Mouse (Mus musculus) retina, postnatal 1 day (tissue): Measurements from ENCODE around the gene Pan3.
A peak's percentile ranks its signal among the peaks of the same experiment; 100 is the strongest.

Experiments
- DNase-seq: peaks from one replicate; pipeline ENCODE4 v3.0.0-alpha.2; 2012

Gene Pan3

DNA sequence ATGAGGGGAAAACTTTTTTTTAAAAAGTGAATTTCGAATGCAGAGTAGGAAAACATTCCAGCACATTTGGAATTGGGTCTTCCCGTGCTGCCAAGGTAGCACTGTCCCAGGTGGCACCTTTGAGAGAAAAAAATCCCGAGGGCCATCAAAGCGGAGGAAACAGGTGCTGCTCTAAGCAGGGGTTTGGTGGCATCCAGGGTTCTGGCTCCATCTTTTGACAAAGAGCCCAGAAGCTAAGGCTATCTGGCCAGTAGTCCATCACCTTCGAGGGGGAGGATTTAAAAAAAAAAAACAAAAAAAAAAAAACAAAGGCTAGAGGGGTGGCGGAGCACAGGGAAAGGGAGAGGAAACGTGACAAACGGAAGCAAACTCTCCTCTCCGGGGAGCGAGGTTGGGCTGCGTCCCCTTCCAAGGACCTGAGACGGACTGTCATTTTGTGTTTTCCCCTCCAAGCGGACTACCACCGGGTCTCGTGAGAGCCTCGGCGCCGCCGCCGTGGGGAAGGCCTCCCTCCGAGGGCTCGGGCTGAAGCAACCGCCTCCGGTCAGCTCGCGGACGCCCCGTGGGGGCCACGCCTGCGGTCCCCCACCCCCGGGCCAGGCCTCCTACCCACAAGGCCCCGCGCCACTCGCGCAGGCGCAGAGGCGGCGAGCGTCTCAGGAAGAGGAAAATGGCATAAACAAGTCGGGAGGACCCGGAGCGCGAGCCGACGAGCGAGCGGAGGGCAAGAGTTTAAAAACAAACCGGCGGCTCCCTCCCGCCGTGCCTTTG lies at the start of gene Pan3:
TSS of gene Pan3 (plus strand) at position 627 of the 771 bp plus-strand sequence.
- peak; percentile 96 for DNase-seq

DNA sequence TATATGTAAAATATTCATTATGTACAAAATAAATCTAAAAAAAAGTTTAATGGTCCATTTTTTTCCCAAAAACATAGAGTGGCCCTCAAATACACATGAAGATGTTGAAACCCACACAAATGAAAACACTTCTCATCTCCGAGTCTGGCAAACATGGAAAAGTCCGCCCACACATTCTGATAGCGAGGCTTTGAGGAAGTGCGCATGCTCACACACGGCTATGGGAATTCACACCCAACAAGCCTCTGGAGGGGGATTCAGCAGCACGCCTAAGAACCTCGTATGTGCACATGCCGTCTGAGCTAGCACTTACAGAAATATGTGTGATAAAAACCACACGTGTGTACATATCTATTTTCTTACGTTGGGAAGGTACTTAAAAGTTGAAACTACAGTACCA lies 48.6 kb upstream of the Pan3 start:
- no peak for DNase-seq

DNA sequence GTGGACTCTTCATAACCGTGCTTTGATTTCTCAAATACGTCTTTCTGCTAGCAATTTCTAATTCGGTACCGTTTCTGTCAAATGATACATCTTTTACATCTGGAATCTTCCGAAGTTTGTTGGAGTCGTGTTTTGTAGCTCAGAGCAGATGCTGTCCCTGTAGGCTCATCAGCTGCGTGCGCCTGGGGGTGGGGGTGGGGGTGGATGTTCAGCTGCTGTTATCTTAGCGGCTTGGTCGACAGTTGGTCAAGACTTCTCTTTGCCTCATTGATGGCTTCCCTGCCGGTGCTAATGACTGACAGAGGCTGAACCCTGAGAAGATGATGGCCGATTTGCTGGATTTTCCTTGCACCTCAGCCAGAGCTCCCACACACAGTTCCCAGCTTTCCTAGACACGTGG lies 43.1 kb upstream of the Pan3 start:
- DNase-seq: no peak

DNA sequence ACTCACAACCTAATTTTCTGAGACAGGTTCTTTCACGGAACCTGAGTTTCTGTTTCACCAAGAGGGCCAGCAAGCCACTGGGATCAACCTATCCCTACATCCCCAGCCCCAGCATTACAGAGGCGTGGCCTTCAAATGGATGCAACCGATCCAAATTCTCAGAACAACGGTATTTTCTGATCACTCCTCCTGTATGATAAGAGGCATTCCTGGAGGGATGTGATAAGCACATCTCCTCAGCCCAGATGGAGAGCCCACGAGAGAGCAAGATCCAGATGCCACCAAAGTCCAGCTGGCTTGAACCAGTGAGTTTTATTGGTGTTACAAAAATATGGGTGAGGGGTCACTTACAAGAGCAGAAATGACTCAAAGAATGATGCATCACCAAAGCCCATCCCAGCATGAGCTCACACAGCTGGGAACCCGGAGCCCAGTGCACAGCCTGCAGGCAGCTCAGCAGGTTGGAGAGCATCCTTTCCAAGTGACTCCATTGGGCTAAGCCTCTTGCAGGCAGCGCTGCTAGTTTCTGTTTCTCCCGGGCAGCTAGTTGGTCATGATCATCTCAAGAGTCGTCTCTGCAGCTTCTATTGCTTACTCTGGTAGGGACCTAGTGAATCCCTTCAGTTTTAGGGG lies 41.5 kb upstream of the Pan3 start:
- no peak for DNase-seq

DNA sequence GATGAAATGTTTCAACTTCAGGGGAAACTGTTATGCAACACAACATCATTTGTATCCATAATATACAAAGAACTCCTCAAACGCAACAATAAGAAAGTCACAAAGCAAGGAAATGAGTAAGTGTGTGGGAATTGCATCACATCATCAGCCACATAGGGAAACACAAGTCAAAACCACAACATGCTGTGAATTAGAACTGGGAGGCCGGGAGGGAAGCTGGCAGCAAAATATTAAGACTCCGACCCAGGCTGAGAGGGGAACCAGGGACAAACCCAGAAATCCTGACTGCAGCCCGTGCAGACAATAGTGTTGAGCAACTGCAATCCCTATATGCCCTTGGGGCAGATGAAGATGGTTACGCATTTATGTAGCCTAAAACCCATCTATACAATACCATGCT lies 40.9 kb upstream of the Pan3 start:
- no peak for DNase-seq

DNA sequence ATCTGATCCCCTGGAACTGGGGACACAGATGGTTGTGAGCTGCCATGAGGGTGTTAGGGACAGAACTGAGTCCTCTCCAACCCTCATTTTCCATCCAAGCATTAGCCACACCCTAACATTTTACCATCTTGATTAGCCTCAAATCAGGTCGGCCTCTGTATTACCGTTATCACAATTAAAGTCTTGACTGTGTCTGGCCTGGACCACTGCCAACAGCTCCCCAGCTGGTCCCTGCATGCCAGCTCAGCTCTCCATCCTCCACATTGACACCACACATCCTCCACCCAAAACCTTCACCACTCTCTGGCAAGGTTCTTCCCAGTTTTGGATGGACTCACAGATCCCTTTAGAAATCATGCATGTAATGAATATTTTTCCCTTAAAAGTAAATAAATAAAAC lies 39.2 kb upstream of the Pan3 start:
- peak; percentile 35 for DNase-seq

DNA sequence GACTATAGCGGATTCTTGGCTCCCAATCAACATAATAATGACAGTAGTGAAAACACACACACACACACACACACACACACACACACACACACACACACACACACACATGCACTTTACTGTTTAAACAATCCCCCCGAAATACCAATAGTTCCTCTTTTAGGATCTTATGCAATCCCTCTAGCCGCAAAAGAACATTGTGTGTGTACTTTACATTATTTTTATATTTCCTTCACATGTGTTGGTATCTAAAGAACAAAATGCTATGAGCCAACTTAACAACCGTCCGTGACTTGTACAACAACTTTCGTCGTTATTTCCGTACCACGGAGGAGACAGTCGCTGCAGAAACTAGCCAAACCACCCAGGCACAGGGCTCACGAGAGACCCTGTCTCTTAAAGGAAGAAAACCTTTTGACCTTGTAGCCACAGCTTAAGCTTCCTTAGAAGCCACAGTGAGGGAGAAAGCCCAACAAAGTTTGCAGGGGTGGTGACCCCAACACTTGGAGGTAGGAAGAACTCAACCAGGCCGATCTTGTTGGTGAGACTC lies 37.2 kb upstream of the Pan3 start:
- DNase-seq: no peak

DNA sequence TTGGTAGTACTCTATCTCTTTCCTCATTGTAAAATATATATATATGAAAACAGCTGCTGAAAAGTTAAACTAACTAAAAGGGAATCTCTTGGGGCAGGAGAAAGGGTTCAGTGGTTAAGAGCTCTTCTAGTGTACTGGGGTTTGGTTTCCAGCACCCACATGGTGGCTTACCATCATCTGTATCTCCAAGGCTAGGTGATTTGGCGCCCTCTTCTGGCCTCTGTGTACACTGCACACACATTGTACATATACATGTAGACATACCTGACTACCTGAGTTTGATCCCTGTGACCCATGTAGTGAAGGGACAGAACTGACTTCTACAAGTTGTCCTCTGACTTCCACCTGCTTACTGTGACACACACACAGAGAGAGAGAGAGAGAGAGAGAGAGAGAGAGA lies 34.9 kb upstream of the Pan3 start:
- no peak for DNase-seq

DNA sequence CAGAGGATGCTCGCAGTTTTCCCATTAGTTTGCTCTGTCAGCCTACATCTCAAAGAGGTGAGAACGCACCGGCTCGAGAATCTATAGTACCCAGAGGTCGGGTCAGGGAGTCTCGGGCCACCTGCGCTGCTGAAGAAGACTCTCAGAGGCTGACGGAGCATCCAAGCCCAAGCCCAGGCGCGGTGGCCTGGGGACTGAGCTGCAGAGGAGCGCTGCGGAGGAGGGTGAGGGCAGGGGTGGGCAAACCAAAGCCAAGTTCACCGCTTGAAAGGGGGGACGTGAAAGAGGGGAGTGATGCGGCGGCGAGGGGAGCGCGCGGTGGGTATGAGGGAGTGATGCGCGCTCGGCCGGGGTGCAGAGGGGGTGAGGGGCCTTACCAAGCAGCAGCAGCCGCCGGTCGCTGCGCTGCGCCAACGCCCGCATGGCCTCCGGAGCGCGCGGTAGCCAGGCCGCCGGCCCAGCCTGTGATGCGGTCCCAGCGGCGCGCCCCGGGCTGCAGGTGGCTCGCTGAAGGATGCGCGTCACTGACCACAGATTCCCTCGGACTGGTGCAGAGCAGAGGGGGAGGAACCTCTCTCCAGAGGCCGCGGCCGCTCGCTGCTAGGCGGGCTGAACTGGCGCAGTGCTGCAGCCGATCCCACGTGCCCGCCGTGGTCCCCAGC lies 30.0 kb upstream of the Pan3 start, which contains the start of gene Flt3:
TSS of gene Flt3 (minus strand) at position 647 of the 662 bp plus-strand sequence.
- peak; percentile 75 for DNase-seq

DNA sequence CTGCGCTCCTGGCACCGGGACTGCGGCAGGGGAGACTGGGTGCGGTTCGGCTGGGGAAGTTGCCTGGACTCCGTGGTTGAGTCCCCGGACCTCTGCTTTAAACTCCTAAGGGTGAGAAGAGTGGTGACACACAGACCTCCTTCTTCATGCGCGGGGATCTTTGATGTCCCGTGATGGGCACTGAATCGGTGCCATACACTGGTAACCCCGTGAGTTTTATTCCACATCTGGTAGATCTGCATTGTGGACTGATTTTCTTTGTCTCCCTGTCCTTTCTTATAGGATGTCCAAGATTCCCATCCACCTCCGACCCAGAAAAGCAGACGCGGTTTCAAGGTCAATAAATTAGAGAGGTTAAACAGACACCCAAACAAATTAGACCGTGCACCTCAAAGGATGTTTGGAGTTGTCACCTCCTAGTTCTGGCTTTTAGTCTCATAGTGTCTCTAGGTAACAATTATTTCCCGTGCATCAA lies 29.4 kb upstream of the Pan3 start:
- no peak for DNase-seq

DNA sequence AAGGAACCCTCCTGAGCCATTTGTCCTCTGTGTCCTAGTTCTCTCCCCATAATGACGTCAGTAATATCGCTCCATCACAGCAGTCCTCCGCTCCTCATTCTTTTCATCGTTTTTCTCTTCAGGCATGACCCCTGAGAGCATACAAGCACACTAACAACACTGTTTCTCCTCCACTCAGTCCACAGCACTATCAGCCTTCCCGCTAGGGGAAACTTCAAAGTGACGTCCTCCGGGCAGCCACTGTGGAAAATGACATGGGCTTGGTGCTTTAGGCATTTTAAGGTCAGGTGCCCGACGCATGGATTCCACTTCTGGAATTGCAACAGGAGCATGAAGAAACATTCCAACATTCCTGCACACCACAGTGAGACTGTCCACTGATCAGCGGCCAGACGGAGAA lies 28.9 kb upstream of the Pan3 start:
- peak; percentile 39 for DNase-seq

DNA sequence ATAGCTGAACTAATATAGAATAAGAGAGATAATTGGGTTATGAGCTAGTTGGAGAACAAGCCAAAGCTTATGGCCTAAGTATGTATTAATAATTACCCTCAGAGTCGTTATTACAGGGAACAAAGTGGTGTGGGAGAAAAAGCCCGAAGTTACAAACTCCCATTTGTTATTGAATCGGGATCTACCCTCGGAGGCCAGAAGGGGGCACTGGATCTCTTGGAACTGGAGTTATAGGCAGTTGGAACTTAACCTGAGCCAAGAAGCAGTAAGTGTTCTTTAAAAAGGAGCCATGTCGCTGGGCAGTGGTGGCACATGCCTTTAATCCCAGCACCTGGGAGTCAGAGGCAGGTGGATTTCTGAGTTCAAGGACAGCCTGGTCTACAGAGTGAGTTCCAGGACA lies 27.5 kb upstream of the Pan3 start:
- peak; percentile 69 for DNase-seq

DNA sequence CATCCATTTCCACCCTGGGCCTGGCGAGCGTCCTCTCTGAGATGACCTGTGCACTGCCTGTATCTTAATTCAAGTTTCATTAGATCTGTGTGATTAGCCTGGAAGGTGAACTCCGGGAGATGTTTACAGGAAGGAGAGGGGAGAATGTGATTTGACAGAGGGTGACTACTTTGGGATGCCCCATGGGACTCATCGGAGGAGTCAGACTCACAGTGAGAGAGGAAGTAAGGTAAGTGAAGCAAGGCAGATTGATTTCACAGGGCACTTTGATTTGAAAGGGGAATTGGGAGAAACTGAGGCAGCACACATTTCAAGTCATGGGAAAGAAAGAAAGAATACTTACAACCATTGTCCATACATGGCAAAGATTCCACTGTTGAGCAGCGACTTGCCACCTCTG lies 23.8 kb upstream of the Pan3 start:
- DNase-seq: no peak

DNA sequence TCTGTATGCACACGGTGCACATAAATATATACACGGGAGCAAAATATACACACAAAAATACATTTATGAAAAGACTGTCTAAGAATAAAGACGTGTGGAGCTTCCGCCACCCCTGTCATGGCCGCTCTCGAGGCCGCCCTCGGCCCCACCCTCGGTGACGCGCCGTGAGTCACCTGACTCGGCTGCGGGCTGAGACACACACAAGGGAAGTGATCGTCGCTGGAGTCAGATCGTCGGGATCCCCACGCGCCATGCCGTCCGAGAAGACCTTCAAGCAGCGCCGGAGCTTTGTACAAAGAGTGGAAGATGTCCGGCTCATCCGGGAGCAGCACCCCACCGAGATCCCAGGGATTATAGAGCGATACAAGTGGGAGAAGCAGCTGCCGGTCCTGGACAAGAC lies 21.2 kb upstream of the Pan3 start:
- DNase-seq: no peak

DNA sequence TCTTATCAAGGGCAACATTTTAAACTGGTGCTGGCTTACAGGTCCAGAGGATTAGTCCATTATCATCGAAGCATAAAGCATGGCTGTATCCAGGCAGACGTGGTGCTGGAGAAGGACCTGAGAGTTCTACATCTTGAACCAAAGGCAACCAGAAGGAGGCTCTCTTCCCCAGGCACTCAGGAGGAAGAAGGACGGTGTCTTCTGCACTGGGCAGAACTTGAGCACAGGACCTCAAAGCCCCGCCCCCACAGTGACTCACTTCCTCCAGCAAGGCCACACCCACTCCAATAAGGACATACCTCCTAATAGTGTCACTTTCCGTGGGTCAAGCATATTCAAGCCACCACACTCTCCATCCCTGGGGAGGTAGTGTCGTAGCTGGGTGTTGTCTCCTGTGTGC lies 19.4 kb upstream of the Pan3 start:
- DNase-seq: no peak

DNA sequence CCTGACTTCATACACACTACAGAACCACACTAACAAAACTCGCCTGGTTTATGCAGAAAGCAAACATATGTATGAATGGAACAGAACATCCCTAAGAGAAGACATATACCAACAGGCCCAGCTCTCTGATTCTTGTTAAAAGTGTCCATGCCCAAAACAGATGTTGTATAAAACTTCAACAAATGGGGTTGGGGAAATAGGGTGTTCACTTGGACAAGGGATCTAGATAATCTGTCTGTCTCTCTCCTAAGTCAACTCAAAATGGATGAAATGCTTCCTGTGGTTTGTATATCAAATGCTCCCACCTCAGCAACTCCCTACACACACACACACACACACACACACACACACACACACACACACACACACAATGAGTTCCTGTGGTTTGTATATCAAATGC lies 12.0 kb upstream of the Pan3 start:
- no peak for DNase-seq

DNA sequence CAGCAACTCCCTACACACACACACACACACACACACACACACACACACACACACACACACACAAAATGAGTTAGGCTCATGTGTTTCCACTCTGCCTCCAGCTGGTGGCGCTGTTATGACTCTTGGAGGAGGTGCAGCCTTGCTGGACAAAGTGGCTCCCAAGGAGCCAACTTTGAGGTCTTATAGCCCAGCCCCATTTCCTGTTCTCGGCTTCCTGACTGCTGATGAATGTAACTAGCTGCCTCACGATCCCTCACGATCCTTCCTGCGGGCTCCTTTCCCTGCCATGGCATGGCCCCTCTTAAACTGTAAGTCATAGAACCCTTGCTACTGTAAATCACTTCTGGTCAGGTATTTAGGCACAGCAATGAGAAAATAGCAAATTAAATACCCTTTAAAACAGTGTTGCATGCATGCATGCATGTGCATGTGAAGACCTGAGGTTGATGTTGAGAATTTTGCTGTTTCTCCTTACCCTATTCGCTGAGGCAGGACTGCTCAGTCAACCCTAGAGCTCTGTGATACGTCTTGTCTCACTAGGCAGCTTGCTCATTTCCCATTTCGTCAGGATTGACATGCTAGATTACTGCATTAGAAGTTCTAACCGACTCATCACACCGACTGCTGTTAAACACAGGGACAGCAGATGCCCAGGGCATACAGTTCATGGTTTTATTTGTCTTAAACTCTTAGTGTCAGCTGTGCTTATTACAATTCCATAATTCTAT lies 11.4 kb upstream of the Pan3 start:
- DNase-seq: peak; percentile 56

DNA sequence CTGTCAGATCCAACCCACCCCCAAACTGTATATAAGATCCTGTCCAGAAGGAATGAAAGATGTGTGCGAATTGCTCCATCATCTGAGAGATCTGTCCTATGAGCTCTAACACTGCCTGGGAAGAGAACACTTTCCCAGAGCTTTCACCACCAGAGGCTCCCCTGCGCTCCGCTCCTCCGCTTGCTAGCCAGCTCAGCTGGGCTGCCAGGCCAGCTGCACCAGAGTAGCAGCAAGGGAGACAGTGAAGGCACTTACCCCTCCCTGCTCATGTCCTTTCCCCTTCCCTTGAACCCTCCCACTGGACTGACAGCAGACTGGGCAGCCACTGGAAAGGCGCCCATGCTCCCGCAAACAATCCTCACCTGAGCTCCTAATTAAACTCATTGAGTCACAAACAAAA lies 6.3 kb upstream of the Pan3 start:
- peak; percentile 45 for DNase-seq

DNA sequence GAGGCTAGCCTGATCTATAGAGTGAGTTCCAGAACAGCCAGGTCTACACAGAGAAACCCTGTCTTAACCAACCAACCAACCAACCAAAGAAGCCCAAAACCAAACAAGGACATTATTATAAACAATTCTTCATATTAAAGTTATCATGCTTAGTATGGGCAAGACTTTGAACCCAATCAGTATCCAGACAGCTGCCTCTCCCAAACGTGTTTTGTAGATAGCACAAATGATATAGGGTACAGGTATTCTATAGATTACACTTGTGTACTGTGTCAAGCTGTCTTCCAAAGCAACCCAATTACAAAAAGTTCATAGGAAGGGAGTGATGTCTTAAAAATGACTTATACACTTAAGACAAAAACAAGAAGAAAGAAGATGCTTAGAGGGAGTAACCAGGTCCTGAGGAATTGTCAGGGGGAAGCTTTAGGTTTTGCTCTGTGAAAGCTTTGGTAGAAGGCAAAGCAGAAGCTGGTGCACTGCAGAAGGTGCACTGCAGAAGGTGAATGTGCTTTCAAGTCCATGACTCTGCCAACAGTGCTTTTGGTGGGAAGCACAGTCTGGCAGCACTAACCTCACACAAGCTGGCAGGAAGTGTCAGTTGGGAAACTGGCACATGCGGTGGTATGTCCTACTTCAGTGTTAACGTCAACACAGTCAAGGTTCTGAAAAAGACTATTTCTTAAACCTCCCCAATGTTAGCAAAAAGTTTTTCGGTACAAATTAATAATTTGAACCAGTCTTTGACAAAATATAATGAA lies 3.7 kb upstream of the Pan3 start:
- DNase-seq: no peak

DNA sequence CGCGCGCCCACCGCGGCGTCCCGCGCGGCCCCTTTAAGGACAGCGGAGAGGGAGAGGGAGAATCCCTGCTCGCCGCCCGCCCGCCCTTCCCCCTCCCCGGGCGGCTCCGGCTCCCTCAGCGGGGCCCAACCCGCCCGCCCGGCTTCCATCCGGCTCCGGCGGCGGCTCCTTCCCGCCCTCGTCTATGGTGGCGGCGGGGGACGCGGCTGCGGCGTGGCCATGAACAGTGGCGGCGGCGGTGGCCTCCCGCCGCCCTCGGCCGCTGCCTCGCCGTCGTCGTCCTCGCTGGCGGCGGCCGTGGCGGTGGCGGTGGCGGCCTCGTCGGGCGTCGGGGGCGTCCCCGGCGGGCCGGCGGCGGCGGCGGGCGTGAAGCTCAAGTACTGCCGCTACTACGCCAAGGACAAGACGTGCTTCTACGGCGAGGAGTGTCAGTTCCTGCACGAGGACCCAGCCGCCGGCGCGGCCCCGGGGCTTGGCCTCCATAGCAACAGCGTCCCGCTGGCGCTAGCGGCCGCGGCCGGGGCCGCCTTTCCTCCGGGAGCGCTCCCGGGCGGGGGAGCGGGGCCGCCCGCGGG lies 487 bp downstream of the Pan3 start:
- DNase-seq: peak; percentile 72

DNA sequence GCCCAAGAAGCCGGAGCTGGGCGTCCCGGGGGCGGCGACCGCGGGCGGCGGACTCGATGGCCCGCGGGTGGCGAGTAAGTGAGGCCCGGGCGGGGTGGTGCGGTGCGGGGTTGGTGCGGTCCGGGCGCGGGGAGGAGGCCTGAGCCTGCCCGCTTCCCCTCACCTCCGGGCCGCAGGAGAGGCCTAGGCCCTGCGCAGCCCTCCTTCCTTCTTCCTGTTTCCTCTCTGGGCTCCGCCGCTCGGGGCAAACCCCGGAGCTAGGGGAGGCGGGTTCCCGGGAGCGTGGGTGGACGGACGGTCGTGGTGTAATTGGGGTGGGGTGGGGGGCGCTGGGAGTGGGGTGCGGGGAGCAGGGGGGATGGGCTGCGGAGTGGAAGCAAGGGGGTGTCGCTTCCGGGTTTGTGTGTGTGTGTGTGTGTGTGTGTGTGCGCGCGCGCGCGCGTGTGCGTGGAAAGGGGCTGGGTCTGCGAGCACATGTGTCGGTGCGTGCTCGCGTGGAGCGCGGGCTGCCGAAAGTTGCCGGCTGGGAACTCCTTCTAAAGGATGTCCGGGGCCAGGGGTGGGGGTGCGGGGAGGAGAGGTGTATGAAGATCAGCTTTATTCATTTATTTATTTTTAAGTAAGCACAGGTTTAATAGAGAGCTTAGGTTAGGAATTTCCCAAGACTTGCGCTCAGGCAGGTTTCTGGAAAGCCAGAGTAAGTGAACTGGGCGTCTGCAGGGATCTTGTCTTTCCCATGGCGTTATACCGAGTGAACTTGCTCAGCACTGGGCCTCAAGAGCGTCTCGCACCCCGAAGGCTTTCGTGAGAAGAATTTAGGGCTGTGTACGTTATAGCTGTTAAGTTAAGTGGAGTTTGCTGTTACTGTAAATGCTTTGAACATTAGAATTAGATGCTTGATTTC lies 1.2 kb downstream of the Pan3 start:
- DNase-seq: peak; percentile 73
